Mouse (Mus musculus) bone marrow macrophage, adult 2 months (primary cell): ENCODE measurements at regions not wholly inside any gene's neighbourhood (a gene's known extent, or its start where the extent isn't known, plus 50 kb on each side); places are given as distances from the start of the nearest gene placed in this dataset.

Experiments
- CTCF ChIP-seq: IDR thresholded peaks from 2 replicates; pipeline ENCODE4 v1.5.1; 2012; ENCODE audit warnings: low read depth, mild to moderate bottlenecking, low read length, moderate library complexity
- POLR2A ChIP-seq: IDR thresholded peaks from 2 replicates; pipeline ENCODE4 v1.6.1; 2012; ENCODE audit warnings: mild to moderate bottlenecking, low read depth, low read length, borderline replicate concordance

GRCm38 (mm10) chr1:137332108-137332769 is 372.0 kb upstream of the Nr5a2 start:
- TF ChIP-seq CTCF (no peak), POLR2A (no peak)
